Mouse (Mus musculus) liver, embryonic 16.5 days (tissue): Measurements from ENCODE around the gene Olfr692. TPM values are rescaled to one million over a fixed set of nuclear protein-coding genes. Genes with fewer than 3 reads are reported as not detected.
"Not testable (repeated sequence)": the region's sequence is repeated elsewhere in the genome, so short reads cannot be mapped to it uniquely, and the experiment has no call there.

Experiments
- ATAC-seq: fragments of 200-750 bp; cut with Nextera tagmentation; 2 replicates; pipeline ENCODE4 v1.8.0; 2017; ENCODE audit warnings: low read depth, mild to moderate bottlenecking, moderate number of reproducible peaks, moderate library complexity
- H3K27ac ChIP-seq: fragments of 300-500 bp; sonication (generic); 2 replicates; pipeline ENCODE4 v1.5.1; 2014; ENCODE audit warnings: mild to moderate bottlenecking, low read length
- H3K27me3 ChIP-seq: fragments of 300-500 bp; sonication (generic); 2 replicates; pipeline ENCODE4 v1.6.1; 2014; ENCODE audit warnings: low read depth, low read length, mixed read lengths; ENCODE audit not compliant: control insufficient read depth, insufficient read depth
- H3K36me3 ChIP-seq: fragments of 300-500 bp; sonication (generic); 2 replicates; pipeline ENCODE4 v1.6.1; 2014; ENCODE audit warnings: mild to moderate bottlenecking; ENCODE audit not compliant: control insufficient read depth, insufficient read depth
- H3K4me1 ChIP-seq: fragments of 300-500 bp; sonication (generic); 2 replicates; pipeline ENCODE4 v1.6.1; 2014; ENCODE audit warnings: low read depth, low read length, mixed read lengths; ENCODE audit not compliant: control insufficient read depth
- H3K4me2 ChIP-seq: fragments of 300-500 bp; sonication (generic); 2 replicates; pipeline ENCODE4 v1.6.1; 2014; ENCODE audit warnings: low read depth, low read length, mixed read lengths
- H3K4me3 ChIP-seq: fragments of 300-500 bp; sonication (generic); 2 replicates; pipeline ENCODE4 v1.5.1; 2014; ENCODE audit warnings: low read depth, mild to moderate bottlenecking, low read length
- H3K9ac ChIP-seq: fragments of 300-500 bp; sonication (generic); 2 replicates; pipeline ENCODE4 v1.6.1; 2014; ENCODE audit warnings: low read depth, low read length
- H3K9me3 ChIP-seq: fragments of 300-500 bp; sonication (generic); replicated peaks from 2 replicates; pipeline ENCODE4 v1.6.1; 2016; ENCODE audit warnings: low read length; ENCODE audit not compliant: control insufficient read depth
- WGBS: fragments of 180-500 bp; shearing (Covaris S2); extraction: QIAGEN DNeasy Blood & Tissue Kit; methylation state at CpG from one replicate; pipeline ENCODE4 v1.1.7; 2014; ENCODE audit not compliant: insufficient replicate concordance; 5-methylcytosine and 5-hydroxymethylcytosine counted together
- polyA plus RNA-seq: library from polyadenylated mRNA; unstranded; fragments of >200 nt; fragmentation: Nextera tagmentation; extraction: Ambion mirVana; gene quantifications from 2 replicates; pipeline ENCODE4 v1.2.1, GENCODE M21; 2015

Olfr692 gene
- not detected in 2 replicates for polyA plus RNA-seq

- Histone ChIP-seq H3K27me3 (no peaks in the 10 kb centered on the region), H3K4me3 (no peak within 1 kb of the TSS), H3K36me3 (0 out of 2 replicates have a peak, but pooled peaks cover 3% of the 10 kb centered on the region), H3K4me1 (no peaks in the 10 kb centered on the region), H3K27ac (no peak within 1 kb of the TSS), H3K9me3 (no peaks in the 10 kb centered on the region), H3K9ac (no peak within 1 kb of the TSS), H3K4me2 (no peak within 1 kb of the TSS)
- ATAC-seq: no peak
- 50% methylated on average over 1 of the region's 1 CpGs for WGBS
Measured at GRCm38 (mm10) chr7:105367930-105368329, at the start of gene Olfr692. TSS of gene Olfr692 (plus strand) at chr7:105368230.

- Histone ChIP-seq H3K36me3 (no peaks in the 10 kb centered on the region), H3K9me3 (no peaks in the 10 kb centered on the region), H3K27ac (no peak overlapping the region), H3K4me1 (no peaks in the 10 kb centered on the region), H3K4me3 (no peak overlapping the region), H3K27me3 (no peaks in the 10 kb centered on the region), H3K9ac (no peak overlapping the region), H3K4me2 (no peak overlapping the region)
- 47% methylated on average over 2 of the region's 2 CpGs for WGBS
- ATAC-seq: no peak
Measured at GRCm38 (mm10) chr7:105325302-105325701, 42.7 kb upstream of the Olfr692 start.

- Histone ChIP-seq H3K4me2 (no peak within 1 kb of the TSS), H3K27me3 (no peaks in the 10 kb centered on the region), H3K4me3 (no peak within 1 kb of the TSS), H3K27ac (no peak within 1 kb of the TSS), H3K9me3 (no peaks in the 10 kb centered on the region), H3K36me3 (no peaks in the 10 kb centered on the region), H3K9ac (no peak within 1 kb of the TSS), H3K4me1 (no peaks in the 10 kb centered on the region)
- ATAC-seq: no peak
- WGBS: 65% methylated on average over 1 of the region's 1 CpGs
Measured at GRCm38 (mm10) chr7:105334004-105334403, 34.0 kb upstream of the Olfr692 start, which contains the start of gene Olfr690. TSS of gene Olfr690 (minus strand) at chr7:105334104.

GRCm38 (mm10) chr7:105342170-105342569, 25.9 kb upstream of the Olfr692 start, which contains the start of gene Olfr691:
TSS of gene Olfr691 (minus strand) at chr7:105342270.
- H3K27me3 ChIP-seq: no peaks in the 10 kb centered on the region
- no peak within 1 kb of the TSS for H3K4me3 ChIP-seq
- no peaks in the 10 kb centered on the region for H3K4me1 ChIP-seq
- ATAC-seq: no peak
- H3K4me2 ChIP-seq: no peak within 1 kb of the TSS
- H3K9me3 ChIP-seq: no peaks in the 10 kb centered on the region
- no peak within 1 kb of the TSS for H3K9ac ChIP-seq
- H3K27ac ChIP-seq: no peak within 1 kb of the TSS
- no peaks in the 10 kb centered on the region for H3K36me3 ChIP-seq
- 20% methylated on average over 1 of the region's 1 CpGs for WGBS

- Histone ChIP-seq H3K9me3 (no peaks in the 10 kb centered on the region), H3K9ac (no peak overlapping the region), H3K27ac (no peak overlapping the region), H3K27me3 (no peaks in the 10 kb centered on the region), H3K4me2 (no peak overlapping the region), H3K36me3 (no peaks in the 10 kb centered on the region), H3K4me3 (no peak overlapping the region), H3K4me1 (no peaks in the 10 kb centered on the region)
- 56% methylated on average over 2 of the region's 2 CpGs for WGBS
- no peak for ATAC-seq
Measured at GRCm38 (mm10) chr7:105342752-105343151, 25.3 kb upstream of the Olfr692 start.

GRCm38 (mm10) chr7:105356064-105356463, 12.0 kb upstream of the Olfr692 start:
- not testable (repeated sequence) for H3K9me3 ChIP-seq, H3K4me3 ChIP-seq, H3K36me3 ChIP-seq, ATAC-seq, H3K9ac ChIP-seq, H3K4me2 ChIP-seq, H3K27me3 ChIP-seq, H3K4me1 ChIP-seq, H3K27ac ChIP-seq
- WGBS: no CpG with 5 or more reads among the region's 5 CpGs

- not testable (repeated sequence) for H3K4me2 ChIP-seq, H3K27me3 ChIP-seq, H3K27ac ChIP-seq, H3K4me3 ChIP-seq, H3K36me3 ChIP-seq, ATAC-seq, H3K4me1 ChIP-seq, H3K9me3 ChIP-seq, H3K9ac ChIP-seq
- 76% methylated on average over 1 of the region's 2 CpGs for WGBS
Measured at GRCm38 (mm10) chr7:105356487-105356886, 11.5 kb upstream of the Olfr692 start.

- H3K4me2 ChIP-seq: no peak overlapping the region
- no peak overlapping the region for H3K27ac ChIP-seq
- no peak overlapping the region for H3K9ac ChIP-seq
- no peaks in the 10 kb centered on the region for H3K36me3 ChIP-seq
- H3K4me3 ChIP-seq: no peak overlapping the region
- ATAC-seq: no peak
- H3K4me1 ChIP-seq: no peaks in the 10 kb centered on the region
- H3K27me3 ChIP-seq: no peaks in the 10 kb centered on the region
- 59% methylated on average over 2 of the region's 2 CpGs for WGBS
- H3K9me3 ChIP-seq: no peaks in the 10 kb centered on the region
Measured at GRCm38 (mm10) chr7:105361713-105362112, 6.3 kb upstream of the Olfr692 start.

- 61% methylated on average over 5 of the region's 5 CpGs for WGBS
Measured at GRCm38 (mm10) chr7:105367268-105367667, 762 bp upstream of the Olfr692 start.

More at GRCm38 (mm10) chr7:105367268-105367667, 762 bp upstream of the Olfr692 start:
- Histone ChIP-seq H3K36me3 (0 out of 2 replicates have a peak, but pooled peaks cover 3% of the 10 kb centered on the region), H3K27ac (no peak overlapping the region), H3K4me2 (no peak overlapping the region), H3K9me3 (no peaks in the 10 kb centered on the region), H3K27me3 (no peaks in the 10 kb centered on the region), H3K9ac (no peak overlapping the region), H3K4me1 (no peaks in the 10 kb centered on the region), H3K4me3 (no peak overlapping the region)
- ATAC-seq: no peak
